Mouse (Mus musculus) MN1 (cell line): ENCODE results near the gene Gm21719.
"Not testable (repeated sequence)": the region's sequence is repeated elsewhere in the genome, so short reads cannot be mapped to it uniquely, and the experiment has no call there.

Experiments used
- DNase-seq: peaks from one replicate; pipeline ENCODE4 v3.0.0-alpha.2; 2016; ENCODE audit warnings: low spot score

Gm21719 gene

GRCm38 (mm10) chrY:6682772-6683171 lies at the start of gene Gm21719:
Gene Gm21719 (minus strand): TSS chrY:6682872.
- DNase-seq, result not testable (repeated sequence)
